Mouse (Mus musculus): ENCODE measurements at regions not wholly inside any gene's neighbourhood (a gene's known extent, or its start where the extent isn't known, plus 50 kb on each side); places are given as distances from the start of the nearest gene placed in this dataset.

GRCm38 (mm10) chr12:70599731-70600130 is 146.8 kb downstream of the Tmx1 start:
- TF ChIP-seq CTCF (IDR thresholded peaks at IDR 0.05; ENCODE audit: borderline replicate concordance, control insufficient read depth, extremely low read depth, insufficient read depth, low read length, poor library complexity) (no peak), POLR2A (IDR thresholded peaks at IDR 0.05; ENCODE audit: control insufficient read depth, extremely low read depth, insufficient read depth, low read length, poor library complexity) (no peak)

Measured in thymus, adult 2 months (tissue).